Comparison of ENCODE assay signal across 9 mouse cellular contexts in the genomic region with DNA sequence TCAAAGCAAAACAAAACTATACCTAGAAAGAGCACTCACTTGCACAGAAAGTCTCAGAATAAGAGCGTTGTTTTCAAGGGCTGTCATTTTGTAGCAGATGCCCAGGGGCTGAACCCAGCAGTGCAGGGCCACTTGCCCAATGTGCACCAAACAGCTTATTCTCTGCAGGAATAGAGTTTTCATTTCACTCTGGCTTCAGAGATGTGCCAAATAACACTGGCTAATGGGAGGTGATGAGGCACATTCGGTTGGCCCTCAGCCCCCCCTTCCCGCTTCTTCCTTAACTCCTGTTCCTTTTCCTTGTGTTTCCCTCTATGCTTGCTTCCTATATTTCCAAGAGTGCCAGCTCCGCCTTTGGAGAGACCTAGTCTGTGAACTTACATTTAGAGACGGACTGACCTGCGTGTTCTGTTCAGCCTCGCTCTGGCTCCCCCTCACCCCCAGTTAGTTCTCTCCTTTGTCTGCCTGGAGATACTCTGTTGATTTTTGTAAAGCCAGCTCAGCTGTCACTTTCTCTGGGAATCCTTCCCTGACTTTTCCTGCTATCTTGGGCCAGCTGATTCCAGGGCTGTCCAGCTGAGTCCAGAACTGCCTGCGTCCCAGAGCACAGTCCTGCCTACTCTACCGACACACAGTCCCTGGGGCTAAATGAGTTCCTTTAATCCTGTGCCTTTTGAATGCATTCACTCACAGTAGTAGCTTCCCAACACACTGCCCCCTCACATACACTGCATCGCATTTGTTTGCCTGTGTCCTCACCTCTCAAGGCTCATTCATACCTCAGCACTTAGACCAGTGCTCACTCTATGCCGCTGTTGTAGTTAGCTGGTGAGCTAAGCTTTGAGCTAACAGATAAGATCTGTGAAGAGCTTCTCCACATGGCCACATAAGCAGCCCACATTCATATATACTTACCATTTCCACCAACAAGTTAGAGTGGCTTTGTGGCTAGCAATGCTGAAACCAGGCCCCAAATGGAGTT.
DNase-seq lines count a peak whose midpoint lies in the region; ATAC-seq and TF ChIP-seq lines count a peak whose summit lies in the region.
"Had no signal": no experiment of that assay in that cellular context is flagged by ENCODE, and none has a peak within 500 bp of the region (broad histone marks: within the 10 kb centered on the region; RNA-seq: fewer than 3 reads in every experiment).

No protein-coding gene starts in this region.

- peak; percentile 45 for ATAC-seq in forebrain, embryonic 11.5 days (replicated peaks; ENCODE audit: low FRiP score)
- ATAC-seq in hindbrain, postnatal 0 days, result peak; percentile 55

- TF ChIP-seq CTCF in E14TG2a.4 (conservative IDR thresholded peaks at IDR 0.05; ENCODE audit: low read length), result no peak
- no peak for TF ChIP-seq CTCF in hindbrain, postnatal 0 days (IDR thresholded peaks at IDR 0.05; ENCODE audit: low read depth)

- peak overlapping the region; percentile 82 for H3K27ac ChIP-seq in forebrain, embryonic 11.5 days (ENCODE audit: low read depth, low read length)
- no peak overlapping the region; the same call in 1 of the 2 replicates for H3K27ac ChIP-seq in hindbrain, postnatal 0 days

- 0 out of 2 replicates have a peak, but pooled peaks cover 2% of the 10 kb centered on the region for H3K27me3 ChIP-seq in E14TG2a.4 (ENCODE audit: insufficient read depth, low read length)
- H3K27me3 ChIP-seq in forebrain, embryonic 11.5 days (ENCODE audit: control insufficient read depth, insufficient read depth, low read length), result no peaks in the 10 kb centered on the region
- no peaks in the 10 kb centered on the region for H3K27me3 ChIP-seq in hindbrain, postnatal 0 days (ENCODE audit: insufficient read depth, low read length)

- H3K9me3 ChIP-seq in E14TG2a.4 (ENCODE audit: low read length), result no peaks in the 10 kb centered on the region
- no peaks in the 10 kb centered on the region for H3K9me3 ChIP-seq in forebrain, embryonic 11.5 days (ENCODE audit: control insufficient read depth, low read length)
- H3K9me3 ChIP-seq in hindbrain, postnatal 0 days (ENCODE audit: low read length), result no peaks in the 10 kb centered on the region

- WGBS in forebrain, embryonic 11.5 days, result 16% methylated on average over 11 of the region's 11 CpGs
- WGBS in hindbrain, postnatal 0 days, result 30% methylated on average over 11 of the region's 11 CpGs

- H3K36me3 ChIP-seq in E14TG2a.4 (ENCODE audit: insufficient read depth, low read length), result no peaks in the 10 kb centered on the region
- no peaks in the 10 kb centered on the region for H3K36me3 ChIP-seq in forebrain, embryonic 11.5 days (ENCODE audit: control insufficient read depth, insufficient read depth, low read length)
- H3K36me3 ChIP-seq in hindbrain, postnatal 0 days (ENCODE audit: insufficient read depth, low read length), result no peaks in the 10 kb centered on the region

- H3K4me3 ChIP-seq in E14TG2a.4 (replicated peaks; ENCODE audit: low read length), result peak overlapping the region; percentile 11; the same call in 1 of the 2 replicates
- H3K4me3 ChIP-seq in forebrain, embryonic 11.5 days (ENCODE audit: low read depth, low read length), result no peak overlapping the region
- no peak overlapping the region for H3K4me3 ChIP-seq in hindbrain, postnatal 0 days (ENCODE audit: low read length)

- H3K4me1 ChIP-seq in E14TG2a.4 (replicated peaks; ENCODE audit: low read depth, low read length), result peaks cover 82% of the 10 kb centered on the region
- H3K4me1 ChIP-seq in forebrain, embryonic 11.5 days (replicated peaks; ENCODE audit: control insufficient read depth, insufficient read depth, low read length), result peaks cover 32% of the 10 kb centered on the region
- peaks cover 19% of the 10 kb centered on the region; the same call in 1 of the 2 replicates for H3K4me1 ChIP-seq in hindbrain, postnatal 0 days (ENCODE audit: insufficient read depth, low read length)

- DNase-seq in 416B (ENCODE audit: low read depth), result peak; percentile 9
- peak; percentile 58 for DNase-seq in forebrain, embryonic 11.5 days (ENCODE audit: low spot score)
- DNase-seq in hindbrain, postnatal 0 days (ENCODE audit: low spot score), result peak; percentile 44
- DNase-seq in MN1 (ENCODE audit: low spot score), result no peak
- no peak for DNase-seq in heart, postnatal 36 days
- no peak for DNase-seq in kidney, adult 8-10 months
- DNase-seq: adrenal gland, adult 2 months; cerebellum, adult 11-12 months had no signal

- H3K4me2 ChIP-seq in forebrain, embryonic 11.5 days (ENCODE audit: low read depth, low read length, severe bottlenecking), result peak overlapping the region; percentile 40; the same call in 1 of the 2 replicates
- H3K4me2 ChIP-seq in hindbrain, postnatal 0 days (ENCODE audit: low read depth, low read length), result peak overlapping the region; percentile 28

- peak overlapping the region; percentile 9; the same call in 1 of the 2 replicates for H3K9ac ChIP-seq in forebrain, embryonic 11.5 days (ENCODE audit: low read length)
- H3K9ac ChIP-seq in hindbrain, postnatal 0 days (replicated peaks; ENCODE audit: low read length), result no peak overlapping the region

- intact Hi-C loops in heart, postnatal 36 days (cut with DNase I), result no loop called here

Comparison
In these comparisons a context has a peak if more than half of its experiments do, and no peak if none do; other contexts are left out.
1. DNase-seq: peak in 416B (single experiment), forebrain, embryonic 11.5 days (single experiment) and hindbrain, postnatal 0 days (single experiment); none in MN1 (single experiment), heart, postnatal 36 days (0 of 2) and kidney, adult 8-10 months (0 of 2).